Mouse (Mus musculus) hindbrain, embryonic 11.5 days (tissue): ENCODE measurements around the gene Sox21. TPM values are rescaled to one million over a fixed set of nuclear protein-coding genes. Genes with fewer than 3 reads are reported as not detected.

ENCODE experiments used
- ATAC-seq: fragments of 200-750 bp; cut with Nextera tagmentation; 2 replicates; pipeline ENCODE4 v1.8.0; 2017; ENCODE audit warnings: mild to moderate bottlenecking, moderate TSS enrichment, moderate library complexity; ENCODE audit not compliant: low FRiP score
- DNase-seq: peaks from one replicate; pipeline ENCODE4 v3.0.0-alpha.2; 2015; ENCODE audit warnings: low spot score
- H3K27ac ChIP-seq: fragments of 300-500 bp; sonication (generic); 2 replicates; pipeline ENCODE4 v1.5.1; 2014; ENCODE audit warnings: mild to moderate bottlenecking, low read depth, low read length
- H3K27me3 ChIP-seq: fragments of 300-500 bp; sonication (generic); 2 replicates; pipeline ENCODE4 v1.6.1; 2014; ENCODE audit warnings: mild to moderate bottlenecking, low read length, moderate library complexity, mixed read lengths; ENCODE audit not compliant: control insufficient read depth, insufficient read depth
- H3K36me3 ChIP-seq: fragments of 300-500 bp; sonication (generic); 2 replicates; pipeline ENCODE4 v1.6.1; 2014; ENCODE audit warnings: mild to moderate bottlenecking, low read length, moderate library complexity, mixed read lengths; ENCODE audit not compliant: control insufficient read depth, insufficient read depth
- H3K4me1 ChIP-seq: fragments of 300-500 bp; sonication (generic); replicated peaks from 2 replicates; pipeline ENCODE4 v1.6.1; 2014; ENCODE audit warnings: low read length, mixed read lengths; ENCODE audit not compliant: control insufficient read depth, insufficient read depth
- H3K4me2 ChIP-seq: fragments of 300-500 bp; sonication (generic); replicated peaks from 2 replicates; pipeline ENCODE4 v1.6.1; 2014; ENCODE audit warnings: mild to moderate bottlenecking, low read depth, low read length
- H3K4me3 ChIP-seq: fragments of 300-500 bp; sonication (generic); 2 replicates; pipeline ENCODE4 v1.5.1; 2014; ENCODE audit warnings: low read depth, low read length
- H3K9ac ChIP-seq: fragments of 300-500 bp; sonication (generic); 2 replicates; pipeline ENCODE4 v1.6.1; 2014; ENCODE audit warnings: low read depth, low read length
- H3K9me3 ChIP-seq: fragments of 300-500 bp; sonication (generic); 2 replicates; pipeline ENCODE4 v1.6.1; 2016; ENCODE audit warnings: low read length; ENCODE audit not compliant: control insufficient read depth
- WGBS: fragments of 180-500 bp; shearing (Covaris S2); extraction: QIAGEN DNeasy Blood & Tissue Kit; methylation state at CpG from one replicate; pipeline ENCODE4 v1.1.7; 2014; 5-methylcytosine and 5-hydroxymethylcytosine counted together
- polyA plus RNA-seq: library from polyadenylated mRNA; unstranded; fragments of >200 nt; fragmentation: Nextera tagmentation; extraction: Ambion mirVana; gene quantifications from 2 replicates; pipeline ENCODE4 v1.2.1, GENCODE M21; 2014

The Sox21 gene
- polyA plus RNA-seq, 1 experiment from 2014 or later: 10.7 TPM

- 86% methylated on average over 6 of the region's 6 CpGs for WGBS
- Histone ChIP-seq H3K4me2 (no peak overlapping the region), H3K9me3 (no peaks in the 10 kb centered on the region), H3K4me1 (no peaks in the 10 kb centered on the region), H3K27ac (no peak overlapping the region), H3K4me3 (no peak overlapping the region), H3K9ac (no peak overlapping the region), H3K36me3 (no peaks in the 10 kb centered on the region), H3K27me3 (no peaks in the 10 kb centered on the region)
- no peak for ATAC-seq
- DNase-seq: no peak
Measured at GRCm38 (mm10) chr14:118253381-118253780, 16.6 kb upstream of the Sox21 start.

GRCm38 (mm10) chr14:118241416-118241815 lies 4.6 kb upstream of the Sox21 start:
- no peak overlapping the region for H3K27ac ChIP-seq
- DNase-seq (no peak), ATAC-seq (no peak)
- WGBS: 93% methylated on average over 2 of the region's 2 CpGs
- no peak overlapping the region for H3K4me3 ChIP-seq
- no peaks in the 10 kb centered on the region; the same call in 1 of the 2 replicates for H3K4me1 ChIP-seq
- H3K9me3 ChIP-seq: peaks cover 8% of the 10 kb centered on the region
- no peak overlapping the region for H3K9ac ChIP-seq
- no peaks in the 10 kb centered on the region for H3K36me3 ChIP-seq
- no peak overlapping the region for H3K4me2 ChIP-seq
- peaks cover 9% of the 10 kb centered on the region for H3K27me3 ChIP-seq

GRCm38 (mm10) chr14:118239351-118239750 lies 2.5 kb upstream of the Sox21 start:
- Histone ChIP-seq H3K4me3 (no peak overlapping the region), H3K36me3 (no peaks in the 10 kb centered on the region), H3K27me3 (peaks cover 15% of the 10 kb centered on the region), H3K9ac (no peak overlapping the region), H3K4me1 (no peaks in the 10 kb centered on the region; the same call in 1 of the 2 replicates), H3K27ac (no peak overlapping the region), H3K9me3 (peaks cover 8% of the 10 kb centered on the region), H3K4me2 (no peak overlapping the region)
- 17% methylated on average over 7 of the region's 8 CpGs for WGBS
- DNase-seq (peak; percentile 18), ATAC-seq (no peak)

GRCm38 (mm10) chr14:118237786-118238185 lies 956 bp upstream of the Sox21 start:
- WGBS: 4% methylated on average over 6 of the region's 6 CpGs
- DNase-seq (peak; percentile 20), ATAC-seq (no peak)
- Histone ChIP-seq H3K9me3 (no peaks in the 10 kb centered on the region), H3K4me3 (peak overlapping the region; percentile 74), H3K4me1 (no peaks in the 10 kb centered on the region; the same call in 1 of the 2 replicates), H3K27ac (no peak overlapping the region), H3K36me3 (no peaks in the 10 kb centered on the region), H3K27me3 (peaks cover 19% of the 10 kb centered on the region), H3K9ac (peak overlapping the region; percentile 23; the same call in 1 of the 2 replicates), H3K4me2 (peak overlapping the region; percentile 87)

GRCm38 (mm10) chr14:118235973-118236885 lies 601 bp downstream of the Sox21 start:
- H3K4me1 ChIP-seq: no peaks in the 10 kb centered on the region; the same call in 1 of the 2 replicates
- WGBS: under 1% methylated on average over 71 of the region's 73 CpGs
- ATAC-seq: peak; percentile 58

GRCm38 (mm10) chr14:118235361-118235972 lies 1.4 kb downstream of the Sox21 start:
- Histone ChIP-seq H3K36me3 (no peaks in the 10 kb centered on the region), H3K27ac (peak overlapping the region; percentile 89), H3K9ac (peak overlapping the region; percentile 87), H3K27me3 (peaks cover 24% of the 10 kb centered on the region), H3K4me3 (peak overlapping the region; percentile 74), H3K4me2 (peak overlapping the region; percentile 87), H3K9me3 (no peaks in the 10 kb centered on the region), H3K4me1 (no peaks in the 10 kb centered on the region; the same call in 1 of the 2 replicates)
- 0% methylated on average over 46 of the region's 62 CpGs for WGBS
- DNase-seq: peak; percentile 73
- no peak for ATAC-seq

More at GRCm38 (mm10) chr14:118235973-118236885, 601 bp downstream of the Sox21 start:
- Histone ChIP-seq H3K4me3 (peak overlapping the region; percentile 74), H3K27me3 (peaks cover 24% of the 10 kb centered on the region), H3K9me3 (no peaks in the 10 kb centered on the region), H3K4me2 (peak overlapping the region; percentile 87), H3K27ac (peak overlapping the region; percentile 89), H3K36me3 (no peaks in the 10 kb centered on the region), H3K9ac (peak overlapping the region; percentile 87)
- peak; percentile 85 for DNase-seq

- H3K4me3 ChIP-seq: peak overlapping the region; percentile 74
- H3K4me2 ChIP-seq: peak overlapping the region; percentile 87
- peak overlapping the region; percentile 87 for H3K9ac ChIP-seq
- H3K4me1 ChIP-seq: no peaks in the 10 kb centered on the region; the same call in 1 of the 2 replicates
- DNase-seq (peak; percentile 76), ATAC-seq (no peak)
- no peaks in the 10 kb centered on the region for H3K9me3 ChIP-seq
- peaks cover 24% of the 10 kb centered on the region for H3K27me3 ChIP-seq
- peak overlapping the region; percentile 89 for H3K27ac ChIP-seq
- whole genome bisulfite sequencing: under 1% methylated on average over 58 of the region's 84 CpGs
- H3K36me3 ChIP-seq: no peaks in the 10 kb centered on the region
Measured at GRCm38 (mm10) chr14:118234541-118235210, 2.2 kb downstream of the Sox21 start.

DNA sequence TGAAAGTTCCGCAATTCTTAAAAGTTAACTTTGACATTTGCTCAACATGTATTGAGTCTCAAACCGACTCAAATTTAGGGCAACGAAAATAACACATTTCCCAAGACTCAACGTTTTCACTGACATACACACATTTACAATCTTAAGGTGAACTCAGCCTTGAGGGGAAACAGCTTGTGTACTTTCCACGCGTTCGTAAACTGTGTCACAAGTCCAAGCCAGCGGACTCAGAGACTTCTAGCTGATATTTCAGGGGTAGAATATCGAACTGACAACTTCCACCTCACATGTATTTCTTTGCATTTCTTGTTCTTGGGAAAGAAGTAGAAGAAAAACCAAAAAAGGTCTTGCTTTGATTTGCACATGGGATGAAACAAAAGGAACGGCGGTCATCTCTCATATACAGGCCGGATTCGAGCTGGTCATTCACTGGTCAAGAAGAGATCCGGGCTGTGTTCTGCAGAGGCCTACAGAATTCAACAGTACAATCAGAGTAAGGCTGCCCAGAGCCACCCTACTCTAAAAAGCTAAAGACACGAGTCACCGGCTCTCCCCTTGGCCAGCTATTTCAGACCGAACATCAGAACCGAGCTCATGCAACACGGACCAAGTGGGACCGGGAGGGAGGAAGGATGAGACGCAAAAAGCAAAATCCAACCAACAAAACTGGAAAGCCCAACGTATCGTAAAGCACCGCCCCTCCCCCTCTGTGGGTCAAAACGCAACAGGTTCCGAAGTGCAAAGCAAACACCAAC lies 2.9 kb downstream of the Sox21 start:
- H3K4me3 ChIP-seq: peak overlapping the region; percentile 74
- H3K27ac ChIP-seq: no peak overlapping the region; the same call in 1 of the 2 replicates
- H3K36me3 ChIP-seq: no peaks in the 10 kb centered on the region
- WGBS: 2% methylated on average over 26 of the region's 26 CpGs
- H3K4me1 ChIP-seq: no peaks in the 10 kb centered on the region; the same call in 1 of the 2 replicates
- peak overlapping the region; percentile 87 for H3K9ac ChIP-seq
- H3K4me2 ChIP-seq: peak overlapping the region; percentile 87
- H3K9me3 ChIP-seq: no peaks in the 10 kb centered on the region
- peak; percentile 67 for DNase-seq
- no peak for ATAC-seq
- peaks cover 31% of the 10 kb centered on the region for H3K27me3 ChIP-seq
